Mouse (Mus musculus): ENCODE measurements around the gene Cdc25b. TPM values are rescaled to one million over a fixed set of nuclear protein-coding genes. Genes with fewer than 3 reads are reported as not detected.

Gene Cdc25b
- total RNA-seq (2014; rRNA removed) (18.2 TPM in 2 replicates), polyA plus RNA-seq (2015; fragmentation: Nextera tagmentation; extraction: Ambion mirVana) (22.2 and 24.0 TPM in 2 replicates)

- no peaks in the 10 kb centered on the region for H3K36me3 ChIP-seq (ENCODE audit: insufficient read depth, low read length)
- no peaks in the 10 kb centered on the region for H3K9me3 ChIP-seq (ENCODE audit: low read length)
- H3K27me3 ChIP-seq (ENCODE audit: insufficient read depth, low read length), result no peaks in the 10 kb centered on the region
- peak; percentile 88 for DNase-seq (ENCODE audit: low spot score)
- peaks cover 17% of the 10 kb centered on the region for H3K4me1 ChIP-seq (ENCODE audit: insufficient read depth, low read length)
- H3K4me3 ChIP-seq (ENCODE audit: low read length), result peak within 1 kb of the TSS; percentile 49
- TF ChIP-seq CTCF (IDR thresholded peaks at IDR 0.05; ENCODE audit: low read depth), result peak; percentile 41
- peak within 1 kb of the TSS; percentile 69 for H3K4me2 ChIP-seq (ENCODE audit: low read depth, low read length)
- peak; percentile 89 for ATAC-seq
- H3K9ac ChIP-seq (replicated peaks; ENCODE audit: low read length), result peak within 1 kb of the TSS; percentile 53
- under 1% methylated on average over 42 of the region's 43 CpGs for WGBS
- H3K27ac ChIP-seq, result peak within 1 kb of the TSS; percentile 46; the same call in 1 of the 2 replicates
Observed at GRCm38 (mm10) chr2:131186771-131187601, at the start of gene Cdc25b, which contains the start of gene Spef1. Gene Cdc25b (plus strand): TSS chr2:131186949. Gene Spef1 (minus strand): TSS chr2:131187282.

GRCm38 (mm10) chr2:131138296-131138695, 48.5 kb upstream of the Cdc25b start:
- no peak overlapping the region for H3K4me2 ChIP-seq (ENCODE audit: low read depth, low read length)
- WGBS, result 62% methylated on average over 4 of the region's 4 CpGs
- no peaks in the 10 kb centered on the region for H3K9me3 ChIP-seq (ENCODE audit: low read length)
- no peak overlapping the region for H3K4me3 ChIP-seq (ENCODE audit: low read length)
- no peak for TF ChIP-seq CTCF (IDR thresholded peaks at IDR 0.05; ENCODE audit: low read depth)
- H3K27me3 ChIP-seq (ENCODE audit: insufficient read depth, low read length), result no peaks in the 10 kb centered on the region
- DNase-seq (ENCODE audit: low spot score), result no peak
- no peak for ATAC-seq
- H3K36me3 ChIP-seq (ENCODE audit: insufficient read depth, low read length), result no peaks in the 10 kb centered on the region
- no peak overlapping the region for H3K9ac ChIP-seq (replicated peaks; ENCODE audit: low read length)
- H3K27ac ChIP-seq, result no peak overlapping the region
- H3K4me1 ChIP-seq (ENCODE audit: insufficient read depth, low read length), result no peaks in the 10 kb centered on the region

DNA sequence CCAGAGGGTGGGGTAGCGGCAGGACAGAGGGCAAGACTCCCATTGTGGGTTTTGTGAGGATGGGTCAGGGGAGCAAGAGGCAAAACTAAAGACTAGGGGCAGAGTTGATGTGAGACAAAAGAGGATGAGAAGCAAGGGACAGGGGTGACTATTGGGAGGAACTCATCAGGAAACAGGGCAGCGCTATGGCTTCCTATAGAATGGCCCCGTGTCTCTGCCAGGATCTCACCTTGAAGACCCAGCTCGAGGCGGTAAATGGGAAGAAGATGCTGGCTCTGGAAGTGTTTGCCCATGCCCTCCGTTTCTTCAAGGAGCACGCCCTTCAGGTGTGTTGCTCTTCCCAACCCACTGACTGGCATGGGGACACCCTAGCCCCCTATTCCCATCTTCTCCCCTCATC, 48.0 kb upstream of the Cdc25b start:
- DNase-seq (ENCODE audit: low spot score), result no peak
- no peak overlapping the region for H3K9ac ChIP-seq (replicated peaks; ENCODE audit: low read length)
- WGBS, result 58% methylated on average over 7 of the region's 7 CpGs

DNA sequence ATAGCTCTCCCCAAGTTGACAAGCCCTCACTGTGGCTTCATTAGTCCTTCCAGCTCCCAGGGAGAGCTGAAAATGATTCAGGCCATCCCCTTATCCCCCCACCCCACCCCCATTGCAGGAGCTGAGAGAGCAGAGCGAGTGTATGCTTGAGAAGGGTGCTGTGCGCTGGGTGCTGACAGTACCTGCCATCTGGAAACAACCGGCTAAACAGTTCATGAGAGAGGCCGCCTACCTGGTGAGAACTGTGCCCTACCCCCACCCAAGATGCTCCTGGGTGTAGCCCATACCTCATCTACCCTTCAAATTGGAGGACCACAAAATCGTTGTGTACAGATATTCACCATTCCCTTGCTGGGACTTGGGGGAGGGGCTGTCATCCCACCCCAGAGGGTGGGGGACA, 47.5 kb upstream of the Cdc25b start:
- Histone ChIP-seq H3K9me3 (ENCODE audit: low read length) (no peaks in the 10 kb centered on the region), H3K4me2 (ENCODE audit: low read depth, low read length) (no peak overlapping the region), H3K4me1 (ENCODE audit: insufficient read depth, low read length) (no peaks in the 10 kb centered on the region), H3K36me3 (ENCODE audit: insufficient read depth, low read length) (no peaks in the 10 kb centered on the region; the same call in 1 of the 2 replicates), H3K4me3 (ENCODE audit: low read length) (no peak overlapping the region), H3K27ac (no peak overlapping the region), H3K27me3 (ENCODE audit: insufficient read depth, low read length) (no peaks in the 10 kb centered on the region), H3K9ac (replicated peaks; ENCODE audit: low read length) (no peak overlapping the region)
- TF ChIP-seq CTCF (IDR thresholded peaks at IDR 0.05; ENCODE audit: low read depth), result no peak
- ATAC-seq (no peak), DNase-seq (ENCODE audit: low spot score) (no peak)
- WGBS, result 90% methylated on average over 5 of the region's 5 CpGs

More for the DNA sequence above, 48.0 kb upstream of the Cdc25b start:
- no peaks in the 10 kb centered on the region for H3K4me1 ChIP-seq (ENCODE audit: insufficient read depth, low read length)
- no peaks in the 10 kb centered on the region for H3K9me3 ChIP-seq (ENCODE audit: low read length)
- TF ChIP-seq CTCF (IDR thresholded peaks at IDR 0.05; ENCODE audit: low read depth), result no peak
- no peaks in the 10 kb centered on the region for H3K36me3 ChIP-seq (ENCODE audit: insufficient read depth, low read length)
- no peak for ATAC-seq
- no peak overlapping the region for H3K4me2 ChIP-seq (ENCODE audit: low read depth, low read length)
- H3K4me3 ChIP-seq (ENCODE audit: low read length), result no peak overlapping the region
- no peaks in the 10 kb centered on the region for H3K27me3 ChIP-seq (ENCODE audit: insufficient read depth, low read length)
- H3K27ac ChIP-seq, result no peak overlapping the region

DNA sequence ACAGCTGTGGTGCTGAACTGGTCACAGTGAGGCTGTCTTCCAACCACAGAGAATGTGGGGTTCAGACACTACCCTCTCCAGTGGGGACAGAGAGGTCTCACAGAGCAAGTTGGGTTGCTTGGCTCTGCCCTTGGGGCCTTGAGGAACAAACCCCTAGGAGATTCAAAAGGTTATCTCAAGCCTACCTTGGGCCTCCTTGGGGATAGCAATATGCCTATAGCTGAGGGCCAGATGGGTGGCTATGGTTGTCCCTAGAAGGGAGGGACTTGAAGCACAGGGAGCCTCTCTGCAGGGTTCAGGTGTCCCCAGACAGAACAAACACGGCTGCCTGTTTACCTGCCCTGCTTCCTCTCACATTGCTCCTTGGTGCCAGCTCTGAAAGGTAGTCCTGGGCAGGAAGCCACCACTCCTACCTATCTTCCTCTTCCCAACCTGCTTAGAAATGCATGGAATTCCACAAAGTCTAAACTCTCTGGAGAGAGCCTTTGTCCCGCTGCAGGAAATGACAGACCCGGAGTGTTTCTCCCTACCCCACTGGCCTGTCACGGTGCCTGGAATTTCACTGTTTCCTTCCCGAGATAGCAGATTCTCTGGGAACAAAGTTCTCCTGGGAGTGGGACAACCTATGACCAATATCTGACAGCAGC, 46.7 kb upstream of the Cdc25b start:
- ATAC-seq, result no peak
- no peak overlapping the region for H3K4me2 ChIP-seq (ENCODE audit: low read depth, low read length)
- 46% methylated on average over 5 of the region's 5 CpGs for whole genome bisulfite sequencing
- DNase-seq (ENCODE audit: low spot score), result no peak
- no peak overlapping the region for H3K4me3 ChIP-seq (ENCODE audit: low read length)
- no peaks in the 10 kb centered on the region for H3K4me1 ChIP-seq (ENCODE audit: insufficient read depth, low read length)
- H3K27me3 ChIP-seq (ENCODE audit: insufficient read depth, low read length), result no peaks in the 10 kb centered on the region
- peaks cover 5% of the 10 kb centered on the region; the same call in 1 of the 2 replicates for H3K36me3 ChIP-seq (ENCODE audit: insufficient read depth, low read length)
- no peak overlapping the region for H3K9ac ChIP-seq (replicated peaks; ENCODE audit: low read length)
- TF ChIP-seq CTCF (IDR thresholded peaks at IDR 0.05; ENCODE audit: low read depth), result no peak
- H3K9me3 ChIP-seq (ENCODE audit: low read length), result no peaks in the 10 kb centered on the region
- H3K27ac ChIP-seq, result no peak overlapping the region

DNA sequence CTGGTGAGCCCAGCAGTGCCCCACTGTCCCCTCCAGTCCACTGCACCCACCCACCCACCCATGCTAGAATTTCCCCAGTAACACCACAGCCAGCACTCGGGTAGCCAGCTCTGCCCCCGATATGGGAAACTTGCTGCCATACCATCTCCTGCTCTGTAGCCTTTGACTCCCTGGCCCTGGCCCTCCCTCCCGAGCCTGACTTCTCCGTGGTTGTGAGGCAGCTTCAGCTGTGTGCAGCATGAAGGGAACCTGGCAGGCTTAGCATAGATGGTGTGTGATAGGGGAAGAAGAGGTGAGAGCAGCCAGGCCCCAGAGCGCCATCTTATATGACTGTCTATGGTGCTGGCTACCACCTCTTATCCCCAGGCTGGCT, 46.2 kb upstream of the Cdc25b start:
- Histone ChIP-seq H3K27me3 (ENCODE audit: insufficient read depth, low read length) (no peaks in the 10 kb centered on the region), H3K4me2 (ENCODE audit: low read depth, low read length) (no peak overlapping the region), H3K9me3 (ENCODE audit: low read length) (no peaks in the 10 kb centered on the region), H3K9ac (replicated peaks; ENCODE audit: low read length) (no peak overlapping the region), H3K4me3 (ENCODE audit: low read length) (no peak overlapping the region), H3K27ac (no peak overlapping the region), H3K36me3 (ENCODE audit: insufficient read depth, low read length) (peaks cover 10% of the 10 kb centered on the region; the same call in 1 of the 2 replicates), H3K4me1 (ENCODE audit: insufficient read depth, low read length) (no peaks in the 10 kb centered on the region)
- no peak for TF ChIP-seq CTCF (IDR thresholded peaks at IDR 0.05; ENCODE audit: low read depth)
- WGBS, result 68% methylated on average over 5 of the region's 5 CpGs
- ATAC-seq (no peak), DNase-seq (ENCODE audit: low spot score) (no peak)
